Mouse (Mus musculus): ENCODE measurements at regions not wholly inside any gene's neighbourhood (a gene's known extent, or its start where the extent isn't known, plus 50 kb on each side); places are given as distances from the start of the nearest gene placed in this dataset.
A peak's percentile ranks its signal among the peaks of the same experiment; 100 is the strongest.

- DNase-seq (ENCODE audit: low spot score in 2 of 2) = no peak
These were observed 186.8 kb upstream of the Zfp64 start for GRCm38 (mm10) chr2:169142224-169142623.

GRCm38 (mm10) chr2:169133855-169134254, 178.5 kb upstream of the Zfp64 start:
- no peak for DNase-seq (ENCODE audit: low spot score in 2 of 2)

- DNase-seq (ENCODE audit: low spot score in 2 of 2) = peak; percentile 21 to 50
These were observed 170.1 kb upstream of the Zfp64 start for GRCm38 (mm10) chr2:169125476-169125875.

GRCm38 (mm10) chr2:169122887-169123286, 167.5 kb upstream of the Zfp64 start:
- DNase-seq (ENCODE audit: low spot score in 2 of 2) = no peak

GRCm38 (mm10) chr2:169116841-169117240, 161.5 kb upstream of the Zfp64 start:
- DNase-seq (ENCODE audit: low spot score in 2 of 2) = no peak

- DNase-seq (ENCODE audit: low spot score in 2 of 2) = no peak
These were observed 153.7 kb upstream of the Zfp64 start for GRCm38 (mm10) chr2:169109044-169109443.

- peak; percentile 18 to 30 for DNase-seq (ENCODE audit: low spot score in 2 of 2)
These were observed 152.7 kb upstream of the Zfp64 start for GRCm38 (mm10) chr2:169108037-169108436.

- DNase-seq (ENCODE audit: low spot score in 2 of 2) = no peak
These were observed 146.3 kb upstream of the Zfp64 start for GRCm38 (mm10) chr2:169101506-169102261.

GRCm38 (mm10) chr2:169100516-169100915, 145.1 kb upstream of the Zfp64 start:
- DNase-seq (ENCODE audit: low spot score in 2 of 2) = no peak

GRCm38 (mm10) chr2:169099678-169100077, 144.3 kb upstream of the Zfp64 start:
- no peak for DNase-seq (ENCODE audit: low spot score in 2 of 2)

GRCm38 (mm10) chr2:169098591-169098990, 143.2 kb upstream of the Zfp64 start:
- DNase-seq (ENCODE audit: low spot score in 2 of 2) = no peak

- DNase-seq (ENCODE audit: low spot score in 2 of 2) = no peak
These were observed 138.8 kb upstream of the Zfp64 start for GRCm38 (mm10) chr2:169094011-169094754.

GRCm38 (mm10) chr2:169090256-169090655, 134.9 kb upstream of the Zfp64 start:
- no peak for DNase-seq (ENCODE audit: low spot score in 2 of 2)

GRCm38 (mm10) chr2:169088870-169089484, 133.6 kb upstream of the Zfp64 start:
- DNase-seq (ENCODE audit: low spot score in 2 of 2) = no peak

- no peak for DNase-seq (ENCODE audit: low spot score in 2 of 2)
These were observed 132.9 kb upstream of the Zfp64 start for GRCm38 (mm10) chr2:169088301-169088700.

- DNase-seq (ENCODE audit: low spot score in 2 of 2) = no peak
These were observed 115.9 kb upstream of the Zfp64 start for GRCm38 (mm10) chr2:169071267-169071666.

- no peak for DNase-seq (ENCODE audit: low spot score in 2 of 2)
These were observed 109.8 kb upstream of the Zfp64 start for GRCm38 (mm10) chr2:169065166-169065698.

GRCm38 (mm10) chr2:169061520-169061919, 106.1 kb upstream of the Zfp64 start:
- peak; percentile 77 to 86 for DNase-seq (ENCODE audit: low spot score in 2 of 2)

GRCm38 (mm10) chr2:169060495-169060894, 105.1 kb upstream of the Zfp64 start:
- DNase-seq (ENCODE audit: low spot score in 2 of 2) = peak; percentile 12 to 22

GRCm38 (mm10) chr2:169057831-169058230, 102.4 kb upstream of the Zfp64 start:
- DNase-seq (ENCODE audit: low spot score in 2 of 2) = no peak

- no peak for DNase-seq (ENCODE audit: low spot score in 2 of 2)
These were observed 94.6 kb upstream of the Zfp64 start for GRCm38 (mm10) chr2:169049947-169050346.

GRCm38 (mm10) chr2:169041748-169042147, 86.4 kb upstream of the Zfp64 start:
- no peak for DNase-seq (ENCODE audit: low spot score in 2 of 2)

Measured in frontal cortex, postnatal 36 days (tissue).